Mouse (Mus musculus) gastrocnemius, adult 8-10 months (tissue): ENCODE measurements at regions not wholly inside any gene's neighbourhood (a gene's known extent, or its start where the extent isn't known, plus 50 kb on each side); places are given as distances from the start of the nearest gene placed in this dataset.
A peak's percentile ranks its signal among the peaks of the same experiment; 100 is the strongest.

ENCODE experiments used
- DNase-seq, 2 experiments: peaks; one replicate each; pipeline ENCODE4 v3.0.0; 2022; ENCODE audit warnings: low spot score in 2 of 2

DNA sequence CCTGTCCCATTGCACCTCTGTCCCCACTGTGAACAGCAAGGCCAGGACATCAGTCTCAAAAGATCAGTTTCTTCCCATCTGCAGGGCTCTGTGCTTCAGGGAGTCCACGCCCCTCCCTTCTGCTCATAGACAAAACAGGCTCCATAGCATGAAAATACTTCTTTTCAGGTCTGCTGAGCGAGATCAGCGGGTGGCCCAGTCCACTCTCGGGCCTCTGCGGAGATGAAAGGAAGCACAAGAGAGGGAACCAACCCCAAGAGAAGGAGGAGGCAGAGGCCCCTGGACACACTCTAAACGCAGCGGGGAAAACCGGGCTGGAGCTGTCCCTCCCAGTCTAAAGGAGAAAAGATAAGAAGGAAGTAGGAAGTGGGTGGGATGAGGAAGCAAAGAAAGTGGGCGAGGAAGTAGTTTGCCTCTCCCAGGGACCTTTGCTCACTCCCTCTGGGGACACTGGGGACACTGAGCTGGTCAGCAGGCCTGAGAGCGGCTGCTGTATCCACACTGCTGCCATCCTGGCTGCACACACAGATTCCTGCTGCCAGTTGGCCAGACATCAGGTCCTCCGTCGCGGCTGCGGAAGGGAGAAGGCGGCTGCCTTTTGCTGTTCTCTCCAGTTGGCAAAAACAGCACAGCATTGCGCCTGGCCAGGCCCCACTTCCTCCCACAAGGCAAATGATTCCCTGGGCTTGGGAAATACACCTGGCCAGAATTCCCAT lies 143.5 kb downstream of the Rybp start:
- DNase-seq: peak; percentile 76 to 89

GRCm38 (mm10) chr6:100141225-100141624 lies 146.1 kb downstream of the Rybp start:
- DNase-seq: no peak

DNA sequence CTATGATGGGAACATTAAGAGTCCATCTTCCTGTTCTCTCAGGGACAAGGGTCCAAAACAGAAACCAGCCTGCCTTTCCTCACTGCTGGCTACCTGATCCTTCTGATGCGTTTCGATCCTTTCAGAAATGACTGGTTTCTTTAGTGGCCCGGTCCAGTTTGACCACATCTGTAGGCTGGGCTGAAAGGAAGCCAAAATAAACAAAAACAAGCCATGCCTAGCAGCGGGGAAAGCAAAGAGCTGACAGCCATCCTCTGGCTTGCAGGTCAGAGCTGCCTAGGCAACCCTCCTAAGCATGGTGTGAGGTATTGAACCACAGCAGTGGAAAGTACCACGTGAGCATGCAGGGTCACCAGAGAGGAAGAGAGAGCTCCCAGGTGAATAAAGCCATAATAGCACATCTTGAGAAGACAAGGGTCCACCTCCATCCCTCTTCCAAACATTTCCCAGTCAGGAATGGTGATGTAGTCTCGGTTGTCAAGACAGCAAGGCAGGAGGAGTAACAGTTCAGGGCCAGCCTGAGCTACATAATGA lies 146.6 kb downstream of the Rybp start:
- no peak for DNase-seq

DNA sequence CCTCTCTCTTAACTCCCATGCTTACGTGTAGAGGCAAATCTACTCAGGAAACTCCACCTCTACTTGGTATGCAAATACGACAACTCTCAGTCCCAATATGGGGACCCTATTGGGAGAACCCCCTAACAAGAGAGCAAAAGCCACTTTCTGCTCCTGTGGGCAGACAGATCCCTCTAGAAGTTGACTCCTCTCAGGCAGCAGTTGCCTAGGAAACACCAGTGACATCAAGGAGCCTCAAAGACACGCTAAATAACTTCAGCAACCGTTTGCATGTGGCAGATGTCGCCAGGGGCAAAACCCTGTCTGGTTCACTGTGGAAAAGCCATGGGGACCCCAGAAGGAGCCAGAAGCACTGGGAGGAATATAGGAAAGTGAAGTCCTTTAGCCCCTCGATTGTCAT lies 147.5 kb downstream of the Rybp start:
- DNase-seq: no peak

DNA sequence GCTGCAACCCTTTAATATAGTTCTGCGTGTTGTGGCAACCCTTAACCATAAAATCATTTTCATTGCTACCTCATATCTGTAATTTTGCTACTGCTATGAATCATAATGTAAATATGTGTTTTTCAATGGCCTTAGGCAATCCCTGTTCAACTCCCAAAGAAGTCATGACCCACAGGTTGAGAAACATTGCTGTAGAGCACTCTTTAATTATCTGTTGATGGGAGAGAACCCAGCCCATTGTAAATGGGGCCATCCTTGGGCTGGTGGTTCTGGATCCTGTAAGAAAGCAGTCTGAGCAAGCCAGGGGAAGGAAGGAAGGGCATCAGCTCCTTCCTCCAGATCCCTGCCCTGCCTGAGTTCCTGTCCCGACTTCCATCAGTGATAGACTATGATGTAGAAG lies 148.6 kb downstream of the Rybp start:
- DNase-seq: no peak

GRCm38 (mm10) chr6:100135177-100135576 lies 152.1 kb downstream of the Rybp start:
- no peak for DNase-seq

DNA sequence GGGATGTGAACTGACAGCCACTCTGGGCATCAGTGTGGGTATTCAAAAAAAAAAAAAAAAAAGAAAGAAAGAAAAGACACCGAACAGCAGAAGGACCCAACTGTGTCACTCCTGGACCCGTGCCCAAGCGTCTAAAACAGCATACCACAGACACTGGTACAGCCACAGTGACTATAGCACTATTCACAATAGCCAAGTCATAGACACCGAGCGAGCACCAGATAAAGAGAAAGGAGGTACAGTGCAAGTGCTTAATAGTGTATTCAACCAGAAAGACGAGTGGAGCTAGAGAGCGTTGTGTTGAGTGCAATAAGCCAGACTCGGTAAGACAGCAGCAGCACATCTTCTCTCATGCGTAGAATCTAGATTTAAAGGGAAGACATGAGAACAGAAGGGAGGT lies 153.3 kb downstream of the Rybp start:
- no peak for DNase-seq

DNA sequence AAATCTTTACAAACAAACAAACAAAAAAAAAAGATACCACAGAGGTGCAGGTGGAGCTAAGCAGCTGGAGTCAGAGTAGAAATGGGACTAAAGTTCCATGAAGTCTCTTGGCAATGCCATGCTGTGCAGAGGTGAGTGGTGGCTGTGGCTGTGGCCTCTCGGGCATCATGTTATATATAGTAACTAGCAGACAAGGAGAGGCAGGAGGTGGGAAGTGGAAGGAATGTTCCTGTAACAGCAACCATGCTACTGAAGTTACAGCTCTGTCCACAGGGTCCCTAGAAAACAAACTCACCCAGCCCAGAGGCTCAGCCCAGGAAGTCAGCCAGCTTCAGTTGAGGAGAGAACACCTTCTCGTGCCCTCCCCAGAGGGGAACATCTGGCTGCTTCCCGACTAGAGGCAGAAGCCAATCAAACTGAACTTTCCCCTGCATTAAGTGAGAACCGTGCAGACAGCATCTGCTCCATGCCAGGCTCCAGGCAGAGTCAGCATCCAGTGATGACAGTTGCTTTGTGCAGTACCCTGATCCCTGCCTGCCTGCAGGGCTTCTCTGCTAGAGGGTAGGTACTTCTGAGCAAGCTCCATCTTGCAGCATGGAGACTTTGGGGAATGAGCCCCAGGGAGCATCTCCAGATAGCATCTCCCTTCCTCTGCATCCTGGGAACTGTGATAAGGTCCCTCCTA lies 154.2 kb downstream of the Rybp start:
- DNase-seq: no peak

- DNase-seq: peak; percentile 87 to 94
These were observed 159.8 kb downstream of the Rybp start for GRCm38 (mm10) chr6:100127221-100128143.

- no peak for DNase-seq
These were observed 160.5 kb downstream of the Rybp start for GRCm38 (mm10) chr6:100126736-100127135.

- DNase-seq: no peak
These were observed 161.0 kb downstream of the Rybp start for GRCm38 (mm10) chr6:100126326-100126725.

GRCm38 (mm10) chr6:100121240-100121639 lies 166.0 kb downstream of the Rybp start:
- no peak for DNase-seq

- DNase-seq: no peak
These were observed 167.0 kb downstream of the Rybp start for GRCm38 (mm10) chr6:100120017-100120944.

- no peak for DNase-seq
These were observed 170.2 kb downstream of the Rybp start for GRCm38 (mm10) chr6:100117084-100117483.

GRCm38 (mm10) chr6:100113393-100114137 lies 173.7 kb downstream of the Rybp start:
- DNase-seq: no peak

- no peak for DNase-seq
These were observed 176.2 kb downstream of the Rybp start for GRCm38 (mm10) chr6:100110981-100111660.

DNA sequence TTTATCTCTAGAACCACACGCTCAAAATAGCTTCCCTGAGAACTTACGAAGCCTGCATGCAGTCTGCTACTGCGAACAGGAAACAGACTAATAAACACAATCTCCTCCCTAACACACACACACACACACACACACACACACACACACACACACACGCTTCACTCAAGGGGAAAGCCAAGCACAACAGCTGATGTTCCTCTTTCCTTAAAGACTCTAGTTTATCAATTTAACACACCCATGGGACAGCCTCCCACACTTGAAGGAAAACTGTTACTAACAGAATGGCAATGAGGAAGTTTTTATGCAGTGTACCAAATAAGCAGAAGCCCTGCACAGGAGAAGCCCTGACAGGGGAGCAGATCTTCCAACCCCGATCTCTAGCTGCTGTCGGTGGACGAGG lies 177.3 kb downstream of the Rybp start:
- DNase-seq: no peak

DNA sequence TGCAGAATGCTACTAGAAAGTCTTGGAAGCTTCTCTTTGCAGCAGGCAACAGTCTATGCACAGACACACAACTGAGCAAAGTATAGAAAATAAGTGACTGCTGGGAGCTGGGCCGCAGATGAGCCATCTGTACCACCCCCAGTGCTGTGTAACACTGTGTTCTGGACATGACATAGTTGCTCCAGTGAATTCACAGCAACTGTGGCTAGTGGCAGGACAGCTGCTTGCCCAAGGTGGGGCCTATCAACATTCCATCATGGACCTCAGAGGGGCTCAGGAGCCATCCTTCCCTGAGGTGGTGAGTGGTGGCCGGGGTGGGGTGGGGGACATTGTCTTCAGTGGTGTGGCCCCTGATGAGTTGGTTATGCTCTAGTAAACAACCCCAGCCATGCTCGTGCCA lies 177.9 kb downstream of the Rybp start:
- no peak for DNase-seq

GRCm38 (mm10) chr6:100107508-100107907 lies 179.8 kb downstream of the Rybp start:
- no peak for DNase-seq
